Mouse (Mus musculus): ENCODE data around the gene Synrg.

DNA sequence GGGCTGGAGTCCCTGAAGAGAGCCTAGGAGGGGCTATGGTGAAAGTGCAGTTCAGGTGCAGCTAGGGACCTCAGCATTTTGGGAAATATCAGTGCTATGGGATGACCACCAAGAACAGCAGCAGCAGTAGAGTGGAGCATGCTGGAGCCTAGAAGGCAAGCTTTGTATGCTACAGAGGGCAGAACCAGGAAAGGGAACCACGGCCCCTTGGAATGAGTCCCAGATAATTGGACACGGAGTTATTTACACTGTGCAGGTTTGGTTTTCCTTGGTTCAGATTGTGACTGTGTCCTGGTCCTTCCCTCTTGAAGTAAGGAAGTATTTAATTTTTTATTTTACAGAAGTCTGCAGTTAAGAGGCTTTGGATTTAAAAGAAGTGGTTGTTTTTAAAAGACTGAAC, 29.2 kb downstream of the Synrg start:
- TF ChIP-seq CTCF (conservative IDR thresholded peaks at IDR 0.05; ENCODE audit: insufficient read depth, insufficient read length, low read depth, low read length) (no peak), POLR2A (IDR thresholded peaks at IDR 0.05; ENCODE audit: low read depth, low read length) (no peak)

All from kidney, adult 2 months (tissue).